Mouse (Mus musculus) heart, embryonic 13.5 days (tissue): ENCODE data around the gene Notch1. TPM values are rescaled to one million over a fixed set of nuclear protein-coding genes. Genes with fewer than 3 reads are reported as not detected.

ENCODE experiments used
- ATAC-seq: fragments of 200-750 bp; cut with Nextera tagmentation; 2 replicates; pipeline ENCODE4 v1.8.0; 2017; ENCODE audit warnings: moderate TSS enrichment; ENCODE audit not compliant: insufficient number of reproducible peaks, low FRiP score, low TSS enrichment; ENCODE audit errors: extremely low read depth
- H3K27ac ChIP-seq: fragments of 300-500 bp; sonication (generic); replicated peaks from 2 replicates; pipeline ENCODE4 v1.5.1; 2015; ENCODE audit warnings: moderate library complexity, mild to moderate bottlenecking, inconsistent platforms
- H3K27me3 ChIP-seq: fragments of 300-500 bp; sonication (generic); replicated peaks from 2 replicates; pipeline ENCODE4 v1.6.1; 2015; ENCODE audit warnings: mild to moderate bottlenecking, inconsistent platforms
- H3K36me3 ChIP-seq: fragments of 300-500 bp; sonication (generic); 2 replicates; pipeline ENCODE4 v1.6.1; 2015; ENCODE audit warnings: mild to moderate bottlenecking, inconsistent platforms
- H3K4me1 ChIP-seq: fragments of 300-500 bp; sonication (generic); 2 replicates; pipeline ENCODE4 v1.6.1; 2015; ENCODE audit warnings: inconsistent platforms
- H3K4me2 ChIP-seq: fragments of 300-500 bp; sonication (generic); 2 replicates; pipeline ENCODE4 v1.6.1; 2015; ENCODE audit warnings: inconsistent platforms, mild to moderate bottlenecking, moderate library complexity
- H3K4me3 ChIP-seq: fragments of 300-500 bp; sonication (generic); 2 replicates; pipeline ENCODE4 v1.5.1; 2015; ENCODE audit warnings: moderate library complexity, mild to moderate bottlenecking, inconsistent platforms
- H3K9ac ChIP-seq: fragments of 300-500 bp; sonication (generic); 2 replicates; pipeline ENCODE4 v1.6.1; 2015; ENCODE audit warnings: inconsistent platforms, mild to moderate bottlenecking, moderate library complexity
- H3K9me3 ChIP-seq: fragments of 300-500 bp; sonication (generic); 2 replicates; pipeline ENCODE4 v1.6.1; 2016; ENCODE audit warnings: inconsistent platforms
- WGBS: fragments of 180-500 bp; shearing (Covaris S2); methylation state at CpG from one replicate; pipeline ENCODE4 v1.1.7; 2015; ENCODE audit warnings: mixed read lengths; 5-methylcytosine and 5-hydroxymethylcytosine counted together
- polyA plus RNA-seq: library from polyadenylated mRNA; unstranded; fragments of >200 nt; fragmentation: Nextera tagmentation; extraction: Ambion mirVana; gene quantifications from 2 replicates; pipeline ENCODE4 v1.2.1, GENCODE M21; 2015

Gene Notch1
- polyA plus RNA-seq, 1 experiment from 2014 or later = 11.4 TPM

- WGBS = 40% methylated on average over 5 of the region's 5 CpGs
- no peak for ATAC-seq
These were observed 16.8 kb upstream of the Notch1 start for GRCm38 (mm10) chr2:26533249-26533648.

GRCm38 (mm10) chr2:26531829-26532228 is 15.4 kb upstream of the Notch1 start:
- ATAC-seq = no peak
- no peak overlapping the region for H3K9ac ChIP-seq
- H3K9me3 ChIP-seq = no peaks in the 10 kb centered on the region
- H3K36me3 ChIP-seq = no peaks in the 10 kb centered on the region
- no peak overlapping the region for H3K27ac ChIP-seq
- H3K4me2 ChIP-seq = no peak overlapping the region
- H3K4me3 ChIP-seq = no peak overlapping the region
- 83% methylated on average over 6 of the region's 6 CpGs for WGBS
- peaks cover 38% of the 10 kb centered on the region for H3K4me1 ChIP-seq
- H3K27me3 ChIP-seq = no peaks in the 10 kb centered on the region

More at GRCm38 (mm10) chr2:26533249-26533648, 16.8 kb upstream of the Notch1 start:
- Histone ChIP-seq H3K4me1 (peaks cover 32% of the 10 kb centered on the region), H3K4me2 (no peak overlapping the region), H3K9me3 (no peaks in the 10 kb centered on the region), H3K27ac (no peak overlapping the region), H3K9ac (no peak overlapping the region), H3K27me3 (no peaks in the 10 kb centered on the region), H3K36me3 (no peaks in the 10 kb centered on the region), H3K4me3 (no peak overlapping the region)

- Histone ChIP-seq H3K4me3 (no peak overlapping the region), H3K36me3 (no peaks in the 10 kb centered on the region), H3K9me3 (no peaks in the 10 kb centered on the region), H3K4me1 (peaks cover 47% of the 10 kb centered on the region), H3K4me2 (no peak overlapping the region), H3K27me3 (no peaks in the 10 kb centered on the region), H3K27ac (no peak overlapping the region), H3K9ac (no peak overlapping the region)
- WGBS = 50% methylated on average over 3 of the region's 3 CpGs
- no peak for ATAC-seq
These were observed 13.4 kb upstream of the Notch1 start for GRCm38 (mm10) chr2:26529881-26530280.

- Histone ChIP-seq H3K9ac (no peak overlapping the region), H3K4me3 (no peak overlapping the region), H3K36me3 (no peaks in the 10 kb centered on the region), H3K27ac (no peak overlapping the region), H3K9me3 (no peaks in the 10 kb centered on the region), H3K27me3 (no peaks in the 10 kb centered on the region), H3K4me2 (no peak overlapping the region), H3K4me1 (peaks cover 42% of the 10 kb centered on the region)
- ATAC-seq = no peak
- 61% methylated on average over 4 of the region's 4 CpGs for WGBS
These were observed 12.8 kb upstream of the Notch1 start for GRCm38 (mm10) chr2:26529221-26529805.

GRCm38 (mm10) chr2:26526443-26527257 is 10.2 kb upstream of the Notch1 start:
- H3K4me2 ChIP-seq = no peak overlapping the region
- H3K4me1 ChIP-seq = peaks cover 31% of the 10 kb centered on the region
- 53% methylated on average over 11 of the region's 11 CpGs for WGBS
- no peak overlapping the region for H3K4me3 ChIP-seq
- H3K9ac ChIP-seq = no peak overlapping the region
- H3K27ac ChIP-seq = peak overlapping the region; percentile 65
- H3K36me3 ChIP-seq = no peaks in the 10 kb centered on the region
- H3K9me3 ChIP-seq = no peaks in the 10 kb centered on the region
- no peaks in the 10 kb centered on the region for H3K27me3 ChIP-seq
- no peak for ATAC-seq

GRCm38 (mm10) chr2:26525355-26526018 is 9.0 kb upstream of the Notch1 start:
- WGBS = 28% methylated on average over 9 of the region's 9 CpGs
- Histone ChIP-seq H3K4me3 (no peak overlapping the region), H3K9ac (0 out of 2 replicates have a peak overlapping the region, but pooled peaks have one; percentile 0), H3K27me3 (no peaks in the 10 kb centered on the region), H3K4me1 (peaks cover 31% of the 10 kb centered on the region), H3K36me3 (no peaks in the 10 kb centered on the region), H3K27ac (peak overlapping the region; percentile 65), H3K4me2 (no peak overlapping the region), H3K9me3 (no peaks in the 10 kb centered on the region)
- 0 out of 2 replicates have a peak, but pooled peaks have one; percentile 26 for ATAC-seq

GRCm38 (mm10) chr2:26522327-26522726 is 5.9 kb upstream of the Notch1 start:
- Histone ChIP-seq H3K36me3 (no peaks in the 10 kb centered on the region), H3K4me3 (no peak overlapping the region), H3K27me3 (no peaks in the 10 kb centered on the region), H3K9ac (no peak overlapping the region), H3K9me3 (no peaks in the 10 kb centered on the region), H3K4me1 (peaks cover 35% of the 10 kb centered on the region), H3K27ac (no peak overlapping the region), H3K4me2 (no peak overlapping the region)
- no peak for ATAC-seq
- 74% methylated on average over 4 of the region's 4 CpGs for WGBS

- WGBS = 64% methylated on average over 6 of the region's 6 CpGs
- no peaks in the 10 kb centered on the region for H3K36me3 ChIP-seq
- H3K9ac ChIP-seq = no peak overlapping the region
- no peaks in the 10 kb centered on the region for H3K27me3 ChIP-seq
- no peak overlapping the region for H3K27ac ChIP-seq
- ATAC-seq = no peak
- H3K4me3 ChIP-seq = no peak overlapping the region
- no peak overlapping the region for H3K4me2 ChIP-seq
- peaks cover 35% of the 10 kb centered on the region for H3K4me1 ChIP-seq
- no peaks in the 10 kb centered on the region for H3K9me3 ChIP-seq
These were observed 3.3 kb upstream of the Notch1 start for GRCm38 (mm10) chr2:26519753-26520152.

GRCm38 (mm10) chr2:26516987-26517386 is 524 bp upstream of the Notch1 start:
- Histone ChIP-seq H3K9ac (peak overlapping the region; percentile 61), H3K4me2 (peak overlapping the region; percentile 60), H3K36me3 (no peaks in the 10 kb centered on the region), H3K27me3 (no peaks in the 10 kb centered on the region), H3K4me3 (no peak overlapping the region), H3K27ac (peak overlapping the region; percentile 76), H3K4me1 (peaks cover 35% of the 10 kb centered on the region), H3K9me3 (no peaks in the 10 kb centered on the region)
- no peak for ATAC-seq
- WGBS = 80% methylated on average over 5 of the region's 5 CpGs

- H3K36me3 ChIP-seq = no peaks in the 10 kb centered on the region
- no peak for ATAC-seq
- peaks cover 35% of the 10 kb centered on the region for H3K4me1 ChIP-seq
- 73% methylated on average over 2 of the region's 2 CpGs for WGBS
- no peak overlapping the region for H3K27ac ChIP-seq
- H3K4me3 ChIP-seq = no peak overlapping the region
- no peak overlapping the region for H3K4me2 ChIP-seq
- H3K9ac ChIP-seq = no peak overlapping the region
- no peaks in the 10 kb centered on the region for H3K9me3 ChIP-seq
- no peaks in the 10 kb centered on the region for H3K27me3 ChIP-seq
These were observed 1.1 kb downstream of the Notch1 start for GRCm38 (mm10) chr2:26515335-26515734.

GRCm38 (mm10) chr2:26513105-26513745 is 3.2 kb downstream of the Notch1 start:
- no peak overlapping the region for H3K4me3 ChIP-seq
- ATAC-seq = no peak
- no peaks in the 10 kb centered on the region for H3K9me3 ChIP-seq
- no peak overlapping the region for H3K4me2 ChIP-seq
- no peak overlapping the region for H3K9ac ChIP-seq
- WGBS = 65% methylated on average over 4 of the region's 4 CpGs
- H3K36me3 ChIP-seq = no peaks in the 10 kb centered on the region
- no peaks in the 10 kb centered on the region for H3K27me3 ChIP-seq
- peaks cover 36% of the 10 kb centered on the region for H3K4me1 ChIP-seq
- H3K27ac ChIP-seq = no peak overlapping the region
